Mouse (Mus musculus): ENCODE results near the gene Dnal4.

The Dnal4 gene

DNA sequence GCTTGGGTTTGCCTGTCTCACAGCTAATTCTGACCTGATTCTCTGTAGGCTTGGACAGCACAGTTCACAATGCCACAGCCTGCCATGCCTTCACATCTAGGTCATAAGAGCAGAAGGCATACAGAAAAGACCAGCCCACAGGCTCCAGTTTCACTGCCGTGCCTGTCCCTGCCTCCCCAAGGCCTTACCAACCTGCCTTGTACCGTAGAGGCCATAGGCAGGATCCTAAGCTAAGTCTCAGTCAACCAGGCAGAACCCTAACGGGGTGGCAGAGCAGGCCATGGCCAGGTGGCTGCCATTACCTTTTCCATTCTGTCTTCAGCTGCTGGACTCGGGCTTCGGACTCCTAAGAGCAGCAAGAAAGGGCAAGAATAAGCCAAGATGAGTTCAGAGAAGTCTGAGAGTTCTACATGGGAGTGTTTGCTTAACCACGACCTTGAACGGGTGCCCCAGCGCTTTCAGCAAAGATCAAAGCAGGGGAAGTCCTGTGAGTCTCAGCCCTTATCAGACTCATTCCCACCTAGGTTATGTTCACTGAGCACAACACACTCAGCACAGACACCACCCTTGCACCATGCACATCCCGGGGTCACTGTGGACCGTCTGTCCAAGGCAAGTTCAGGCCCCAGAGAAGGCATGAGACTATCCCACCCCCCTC is 48.8 kb downstream of the Dnal4 start:
- DNase-seq, result no peak

DNA sequence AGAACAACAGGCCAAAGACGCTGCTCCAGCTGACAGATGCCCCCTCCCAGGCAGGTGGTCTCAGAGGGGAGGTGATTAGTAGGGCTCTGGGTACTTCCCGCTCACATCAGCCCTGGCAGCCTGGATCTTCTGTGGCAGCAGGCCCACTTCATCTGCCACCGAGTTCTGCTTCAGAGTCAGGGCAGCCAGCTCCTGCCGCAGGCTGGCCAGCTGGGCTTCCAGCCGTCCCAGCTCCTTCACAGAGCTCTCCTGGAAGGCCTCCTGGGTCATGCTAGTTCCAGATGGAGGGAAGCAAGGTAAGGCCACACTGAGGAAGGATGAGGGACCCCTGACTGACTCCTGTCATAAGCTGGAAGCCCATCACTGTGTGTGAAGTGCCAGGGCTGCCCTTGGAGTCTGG is 49.3 kb downstream of the Dnal4 start:
- no peak for DNase-seq

DNA sequence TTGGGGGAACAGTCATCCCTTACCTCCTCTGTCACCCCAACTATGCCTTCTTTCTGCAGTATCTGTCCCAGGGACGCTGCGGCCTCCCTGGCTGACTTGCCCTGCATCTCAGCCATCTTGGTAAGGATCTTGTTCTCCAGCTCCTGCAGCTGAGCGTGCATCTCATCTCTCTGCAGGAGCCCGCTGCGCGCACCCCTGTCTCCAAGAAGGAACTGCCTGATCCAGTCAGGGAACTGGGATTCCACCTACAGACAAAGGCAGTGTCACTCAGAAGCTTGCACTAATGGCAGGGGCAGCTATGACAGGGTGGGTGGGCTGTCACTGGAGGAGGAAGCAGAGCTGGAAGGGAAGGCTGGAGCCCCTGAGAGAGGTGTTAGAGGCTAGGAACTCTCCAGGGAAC is 49.8 kb downstream of the Dnal4 start:
- no peak for DNase-seq

DNA sequence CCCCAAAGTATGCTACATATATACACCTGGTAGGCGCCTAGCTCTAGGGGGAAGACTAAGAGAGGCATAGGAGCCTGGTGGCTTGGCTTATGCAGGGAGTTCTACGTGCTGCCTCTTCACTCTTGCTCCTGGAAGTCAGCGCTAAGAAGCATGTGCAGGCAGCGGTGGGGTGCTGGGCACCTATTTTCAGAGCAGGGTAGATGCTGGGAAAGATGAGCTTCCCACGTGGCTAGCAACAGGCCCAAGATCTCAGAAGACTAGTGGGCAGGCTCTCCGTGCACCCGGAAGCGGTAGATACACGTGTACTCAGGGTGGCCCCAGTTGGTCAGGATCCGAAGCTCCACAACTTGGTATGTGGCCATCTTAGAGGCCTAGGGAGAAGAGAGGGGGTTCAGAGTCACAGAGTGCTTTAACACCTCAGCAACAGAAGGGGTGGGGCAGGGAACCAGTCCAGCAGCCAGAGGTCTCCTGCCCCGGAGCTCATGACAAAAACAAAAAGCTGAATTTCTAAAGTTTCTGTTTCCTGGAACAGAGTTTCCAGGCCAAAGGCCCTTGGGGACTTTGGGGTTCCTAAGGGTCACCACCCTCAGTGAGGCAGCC is 52.4 kb downstream of the Dnal4 start:
- DNase-seq, result no peak

DNA sequence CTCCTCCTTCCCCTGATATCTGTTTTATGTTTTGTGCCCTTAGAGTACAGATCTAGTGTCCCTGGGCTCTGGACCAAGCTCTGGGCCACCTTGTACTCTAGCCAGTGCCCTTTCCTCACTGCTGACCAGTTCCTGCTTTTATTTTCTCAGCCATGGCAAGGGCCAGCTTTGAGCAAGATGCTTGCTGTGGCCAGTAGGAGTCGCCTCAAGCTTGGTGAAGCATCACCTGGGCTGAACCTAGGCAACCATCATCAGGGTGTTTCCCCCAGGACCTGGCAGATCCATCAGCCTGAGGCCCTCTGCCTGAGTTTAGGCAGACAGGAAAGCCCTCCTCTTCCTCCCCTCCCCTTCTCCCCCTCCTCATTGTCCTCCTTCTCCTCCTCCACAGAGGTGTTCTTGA is 54.2 kb downstream of the Dnal4 start:
- peak; percentile 37 for DNase-seq

DNA sequence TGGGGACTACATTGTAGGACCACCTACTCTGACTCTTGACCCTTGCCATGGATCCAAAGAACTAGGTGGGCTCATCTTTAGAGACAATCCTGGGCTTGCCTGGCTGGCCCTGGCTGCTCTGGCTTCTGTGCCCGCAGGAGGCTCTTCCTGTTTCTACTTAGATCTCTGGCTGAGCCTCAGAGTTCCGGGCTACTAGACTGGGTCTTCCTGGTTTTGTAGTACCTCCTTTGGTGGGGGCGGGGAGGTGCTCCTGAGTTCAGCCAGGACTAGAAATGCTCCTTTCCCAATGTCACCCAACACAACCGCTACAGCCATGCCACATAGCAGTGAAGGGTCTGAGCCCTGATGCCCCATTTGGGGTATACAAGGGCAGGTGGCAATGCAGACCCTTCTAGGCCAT is 56.9 kb downstream of the Dnal4 start:
- no peak for DNase-seq

DNA sequence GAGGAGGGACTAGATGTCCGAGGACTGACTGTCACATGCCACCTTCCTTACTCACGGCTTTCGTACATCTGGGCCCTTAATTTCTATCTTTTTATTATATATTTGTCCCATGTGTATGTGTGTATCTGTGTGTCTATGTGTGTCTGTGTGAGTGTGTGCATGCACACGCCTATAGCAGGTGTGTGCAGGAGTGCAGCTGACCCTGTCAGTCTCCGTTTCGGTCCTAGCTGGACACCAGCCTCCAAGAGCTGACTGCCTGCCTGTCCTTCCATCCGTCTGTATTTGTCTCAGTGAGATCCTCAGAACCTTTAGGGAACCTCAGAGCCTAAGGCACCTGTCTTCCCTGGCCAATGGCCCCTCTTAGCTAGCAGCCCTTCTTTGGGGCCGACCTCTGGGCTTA is 57.4 kb downstream of the Dnal4 start:
- DNase-seq, result no peak

DNA sequence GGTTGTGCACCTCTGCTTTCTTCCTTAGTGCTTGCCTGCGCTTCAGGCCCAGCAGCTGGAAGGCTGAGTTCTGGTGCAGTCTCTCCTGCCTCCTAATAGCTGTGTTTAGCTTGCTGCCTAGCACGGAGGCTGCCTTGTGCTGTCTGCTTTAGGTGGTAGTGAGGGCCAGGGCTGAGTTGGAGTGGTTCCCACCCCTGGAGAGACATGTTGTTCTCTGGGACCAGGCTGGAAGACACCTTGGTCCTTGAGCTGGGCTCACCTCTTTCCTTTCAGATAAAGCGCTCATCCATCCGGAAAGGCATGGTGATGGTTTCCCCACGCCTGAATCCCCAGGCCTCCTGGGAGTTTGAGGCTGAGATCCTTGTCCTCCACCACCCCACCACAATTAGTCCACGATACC is 60.9 kb downstream of the Dnal4 start:
- DNase-seq, result no peak

DNA sequence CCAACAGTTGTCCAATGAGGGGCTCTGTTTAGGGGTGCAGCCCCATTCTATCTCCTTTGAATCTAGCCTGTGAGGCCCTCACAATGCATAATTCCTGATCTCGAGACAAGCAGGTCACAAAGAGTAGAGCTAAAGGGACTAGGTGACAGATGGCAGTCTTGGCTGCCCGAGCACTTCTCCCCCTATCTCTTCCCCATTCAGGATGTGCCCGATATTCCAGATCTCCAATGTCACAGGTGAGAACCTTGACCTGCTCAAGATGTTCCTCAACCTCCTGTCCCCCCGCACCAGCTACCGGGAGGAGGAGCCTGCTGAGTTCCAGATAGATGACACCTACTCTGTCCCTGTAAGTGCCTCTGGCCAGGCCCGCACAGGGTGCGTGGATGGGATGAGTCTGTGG is 62.0 kb downstream of the Dnal4 start:
- DNase-seq, result no peak

All from lung, postnatal 14 days (tissue).